Mouse (Mus musculus) lung, postnatal 25 days (tissue): Measurements from ENCODE around the gene Camk2d.
A peak's percentile ranks its signal among the peaks of the same experiment; 100 is the strongest.

Source experiments
- DNase-seq: peaks from one replicate; pipeline ENCODE4 v3.0.0; 2022; ENCODE audit warnings: low spot score

The Camk2d gene

DNA sequence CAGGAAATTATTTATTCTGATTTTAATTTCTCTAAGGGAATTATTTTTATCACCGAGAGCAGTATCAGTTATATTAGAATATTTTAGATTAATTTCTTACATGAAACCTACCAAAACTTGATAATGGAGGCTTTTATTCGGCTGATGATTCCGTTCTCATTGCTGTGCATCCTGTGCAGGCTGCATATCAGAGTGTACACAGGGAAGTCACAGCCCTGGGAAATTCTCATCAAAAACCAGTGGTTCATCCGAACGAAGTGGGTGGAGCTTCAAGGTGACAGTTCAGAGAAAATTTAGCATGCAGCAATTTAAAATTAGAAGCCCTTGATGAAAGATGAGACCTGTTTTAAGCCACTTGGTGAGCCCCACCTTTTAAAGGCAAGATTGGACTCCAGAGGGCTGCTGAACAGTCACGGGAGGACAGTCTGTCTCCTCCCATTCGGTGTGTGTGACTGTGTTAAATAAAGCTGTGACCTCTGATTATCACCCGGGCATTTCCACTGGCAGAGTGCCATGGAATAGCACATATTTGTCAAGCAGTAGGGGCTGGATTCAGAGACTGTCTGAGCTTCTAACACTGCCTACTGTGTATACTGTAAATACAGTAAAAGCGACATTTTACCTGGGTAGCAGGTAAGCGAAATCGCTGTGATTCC, 150.2 kb downstream of the Camk2d start:
- DNase-seq: no peak

DNA sequence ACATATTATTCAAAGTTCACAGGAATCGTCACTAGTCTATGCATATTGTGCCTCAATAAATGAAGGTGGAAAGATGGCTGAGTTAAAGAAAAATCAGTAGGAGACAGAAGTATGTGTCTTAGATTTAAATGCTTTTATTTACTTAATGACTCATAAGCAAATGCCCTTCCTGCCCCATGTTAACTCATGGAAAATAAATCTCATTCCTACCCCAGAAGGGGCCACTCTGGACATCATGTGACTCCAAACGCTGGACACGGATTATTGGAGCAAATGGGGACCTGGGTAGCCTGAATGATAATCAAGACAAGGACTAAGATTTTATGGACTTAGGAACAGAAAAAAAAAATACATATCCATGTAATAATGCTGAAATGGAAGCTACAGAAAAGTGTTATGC, 151.5 kb downstream of the Camk2d start:
- DNase-seq: no peak

DNA sequence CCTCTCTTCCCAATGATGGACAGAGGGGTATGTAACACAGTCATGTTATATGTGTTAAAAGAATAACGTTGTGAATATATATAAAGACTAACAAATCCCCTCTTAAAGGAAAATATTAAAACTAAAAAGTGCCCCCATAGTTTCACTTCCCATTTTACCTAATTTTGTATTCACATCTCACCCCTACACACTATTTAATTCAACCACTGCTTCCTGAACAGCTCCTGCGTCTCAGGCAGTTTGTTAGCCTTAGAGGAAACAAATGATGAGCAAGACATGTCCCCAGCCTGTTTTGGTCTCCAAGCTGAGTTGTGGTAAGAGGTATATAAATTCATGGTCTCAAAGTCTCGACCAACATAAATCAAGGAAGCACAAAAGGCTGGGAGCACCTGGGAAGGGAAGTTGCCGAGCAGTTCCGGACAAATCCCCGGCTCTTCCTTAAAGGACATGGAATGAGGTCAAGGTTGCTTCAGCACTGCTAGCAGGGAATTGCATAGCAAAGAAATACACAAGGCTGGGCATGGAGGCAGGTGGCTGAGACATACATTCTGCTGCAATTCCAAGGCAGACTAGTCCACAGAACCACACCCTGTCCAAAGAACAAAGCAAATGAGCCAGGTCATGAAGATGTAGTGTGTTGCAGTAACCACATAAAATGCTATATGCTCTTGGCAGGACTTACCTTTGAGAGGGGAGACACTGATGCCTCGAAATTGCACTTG, 155.4 kb downstream of the Camk2d start:
- DNase-seq: peak; percentile 10

DNA sequence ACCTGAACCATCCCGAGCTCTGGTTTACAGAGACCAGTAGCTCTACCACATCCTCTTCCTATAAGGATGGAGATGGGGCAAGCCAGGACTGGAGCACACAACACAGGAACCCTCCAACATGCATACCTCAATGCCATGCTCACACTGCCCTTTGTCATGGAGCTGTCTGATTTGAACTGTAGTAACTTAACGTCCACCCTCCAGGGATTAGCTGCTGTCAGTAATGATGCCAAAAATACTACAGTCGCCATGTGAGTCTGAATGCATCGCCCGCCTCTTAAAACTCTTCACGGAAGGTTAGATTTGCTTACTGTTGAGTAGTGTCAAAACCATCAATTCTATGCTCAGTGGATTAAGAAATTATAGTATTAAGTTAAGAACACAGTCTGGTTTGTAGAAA, 156.9 kb downstream of the Camk2d start:
- DNase-seq: no peak

DNA sequence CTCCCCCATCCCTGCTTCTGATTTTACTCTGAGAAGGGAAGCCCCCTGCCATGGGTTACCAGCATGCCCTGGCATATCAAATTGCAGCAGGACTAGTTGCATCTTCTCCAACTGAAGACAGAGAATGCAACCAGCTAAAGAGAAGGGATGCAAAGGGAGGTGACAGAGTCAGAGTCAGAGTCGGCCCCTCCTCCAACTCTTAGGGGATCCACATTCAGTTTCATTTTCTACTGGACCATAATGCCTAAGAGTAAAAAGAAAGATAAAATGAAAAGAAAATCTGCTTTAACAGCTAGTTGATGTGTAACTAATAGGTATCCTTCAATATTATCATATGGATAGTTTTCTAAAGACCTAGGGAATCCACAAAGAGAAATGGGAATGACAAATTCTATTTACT, 162.3 kb downstream of the Camk2d start:
- no peak for DNase-seq

DNA sequence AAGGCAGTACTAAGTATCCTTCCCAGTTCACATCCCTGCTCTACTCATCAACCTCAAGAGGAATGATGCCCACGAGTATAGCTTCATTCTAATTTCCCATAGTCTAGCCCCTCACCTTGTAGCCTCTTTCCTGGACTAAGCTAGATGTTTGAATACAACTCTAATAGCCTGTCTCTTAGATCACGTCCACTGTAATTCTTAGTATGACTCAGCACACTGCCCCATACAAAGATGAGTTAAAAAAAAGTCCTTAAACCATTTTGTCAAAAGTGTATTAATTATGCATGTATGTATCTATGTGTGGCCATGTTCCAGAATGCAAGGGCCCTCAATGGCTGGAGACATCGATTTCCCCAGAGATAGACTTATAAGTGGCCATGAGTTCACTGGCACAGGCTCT, 164.5 kb downstream of the Camk2d start:
- no peak for DNase-seq

DNA sequence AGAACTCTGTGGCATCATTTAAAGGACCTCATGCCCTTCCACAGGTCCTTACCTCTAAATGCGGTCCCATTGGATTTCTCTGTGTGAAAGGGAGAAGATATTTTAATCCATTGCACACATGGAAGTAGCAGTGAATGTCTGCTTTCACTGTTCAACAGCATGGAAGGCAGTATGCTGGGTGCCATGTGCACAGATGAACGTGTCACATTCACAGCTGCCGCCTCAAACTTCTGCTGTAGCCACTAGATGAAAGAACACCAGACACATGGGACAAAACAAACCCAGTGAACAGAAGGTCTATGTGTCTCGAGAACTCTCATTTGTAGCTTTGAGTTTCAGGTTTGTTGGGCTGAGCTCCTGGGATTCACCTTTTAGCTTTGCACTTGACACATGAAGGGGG, 168.6 kb downstream of the Camk2d start:
- DNase-seq: no peak

DNA sequence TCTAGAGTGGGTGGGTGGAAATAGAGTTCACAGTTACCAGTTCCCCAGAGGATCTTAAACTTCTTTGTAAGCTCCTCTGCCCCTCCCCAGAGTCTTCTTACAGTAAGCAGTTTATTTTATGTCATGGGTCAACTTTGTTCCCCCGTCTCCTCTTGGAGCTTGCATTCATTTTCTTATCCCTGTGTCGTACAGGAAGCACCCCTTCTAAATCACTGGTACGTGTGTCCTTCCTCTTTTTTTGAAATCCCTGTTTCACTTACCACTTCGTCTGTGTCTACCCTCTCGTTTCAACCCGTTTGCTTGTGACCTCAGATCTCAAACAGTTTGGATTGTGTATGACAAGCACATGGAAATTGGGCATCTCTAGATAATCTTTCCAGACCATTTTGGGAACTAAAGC, 174.0 kb downstream of the Camk2d start:
- no peak for DNase-seq

DNA sequence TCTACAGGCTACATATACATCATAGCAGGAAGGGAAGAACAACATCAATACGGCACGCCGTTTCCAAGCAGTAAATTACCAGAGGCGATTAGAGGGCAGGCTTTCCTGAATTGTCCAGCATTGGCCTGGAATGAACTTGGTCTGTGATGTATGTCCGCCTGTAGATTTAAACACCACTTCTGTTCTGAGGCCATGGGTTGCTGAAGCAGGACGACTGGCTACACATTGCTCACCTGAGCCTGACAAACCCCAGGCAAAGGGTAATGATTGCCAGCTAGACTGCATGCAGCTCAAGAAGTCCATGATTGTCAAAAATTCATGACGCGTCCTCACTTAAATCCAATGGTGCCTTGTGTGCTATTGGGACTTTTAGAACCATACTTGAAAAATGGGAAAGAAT, 174.9 kb downstream of the Camk2d start:
- no peak for DNase-seq

DNA sequence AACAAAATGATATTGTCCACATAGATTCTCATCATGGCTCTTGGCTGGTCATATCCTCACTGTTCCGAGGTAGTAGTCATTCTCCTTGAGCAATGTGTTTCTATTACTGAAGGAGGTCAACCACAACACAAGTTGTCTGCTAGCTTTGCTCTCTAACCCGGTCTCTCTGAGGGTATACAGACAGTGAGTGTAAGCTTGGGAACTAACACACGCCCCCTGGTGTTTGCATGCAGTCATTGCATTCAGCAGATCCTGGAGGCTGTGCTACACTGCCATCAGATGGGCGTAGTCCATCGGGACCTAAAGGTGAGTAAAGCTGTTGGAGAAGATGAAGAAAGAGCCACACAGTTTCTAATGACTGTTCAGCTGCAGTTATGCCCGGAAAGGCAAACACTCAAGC, 175.4 kb downstream of the Camk2d start:
- DNase-seq: peak; percentile 89

DNA sequence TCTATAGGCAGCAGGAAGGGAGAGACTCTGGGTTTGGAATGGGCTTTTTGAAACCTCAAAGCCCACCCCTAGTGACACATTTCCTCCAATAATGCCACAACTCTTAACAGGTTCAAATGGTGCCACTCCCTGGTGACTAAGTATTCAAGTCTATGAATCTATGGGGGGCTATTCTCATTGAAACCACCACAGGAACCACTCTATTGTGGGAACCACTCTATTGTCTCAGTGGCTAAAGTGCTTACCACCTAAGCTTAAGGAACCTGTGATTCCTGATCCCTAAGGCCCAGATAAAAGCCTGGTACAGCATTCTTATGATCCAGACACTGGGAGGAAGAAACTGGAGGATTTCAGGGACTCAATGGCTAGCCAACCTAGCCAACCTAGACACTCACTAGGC, 179.9 kb downstream of the Camk2d start:
- DNase-seq: no peak

DNA sequence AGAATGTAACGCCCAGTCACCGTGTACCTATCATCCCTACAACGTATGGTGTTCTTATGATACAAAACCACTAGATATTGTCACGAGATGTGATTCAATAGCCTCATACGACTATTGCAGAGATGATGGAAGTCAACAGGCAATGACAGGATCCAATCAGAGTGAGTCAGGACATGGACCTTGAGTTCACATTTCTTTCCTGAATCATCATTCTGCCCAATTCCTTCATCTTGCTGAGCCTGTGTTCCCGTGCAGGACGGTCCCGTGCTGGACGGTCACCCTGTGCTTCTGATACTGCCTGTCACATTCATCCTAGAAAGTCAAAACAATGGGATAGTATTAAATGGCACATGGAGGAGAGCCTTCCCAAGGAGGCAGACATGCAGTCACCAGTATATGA, 181.0 kb downstream of the Camk2d start:
- no peak for DNase-seq

DNA sequence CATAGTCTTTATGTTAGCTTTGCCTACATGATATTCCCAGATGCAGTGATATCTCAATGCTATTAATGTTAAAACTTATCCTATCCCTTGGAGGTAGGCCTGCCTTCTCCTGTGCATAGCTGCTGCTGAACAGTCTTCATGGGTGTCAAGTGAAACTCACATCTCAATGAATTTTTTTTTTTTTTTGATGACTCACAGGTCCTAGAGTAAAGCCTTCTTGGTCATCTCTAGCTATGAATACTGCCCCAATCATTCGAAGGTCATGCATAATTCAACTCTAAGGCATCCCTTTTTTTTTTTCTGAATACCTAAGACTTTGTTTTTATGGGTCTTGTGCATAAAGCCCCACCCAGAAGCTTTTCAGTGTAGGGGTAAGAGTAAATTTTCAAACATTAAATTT, 181.8 kb downstream of the Camk2d start:
- DNase-seq: no peak

DNA sequence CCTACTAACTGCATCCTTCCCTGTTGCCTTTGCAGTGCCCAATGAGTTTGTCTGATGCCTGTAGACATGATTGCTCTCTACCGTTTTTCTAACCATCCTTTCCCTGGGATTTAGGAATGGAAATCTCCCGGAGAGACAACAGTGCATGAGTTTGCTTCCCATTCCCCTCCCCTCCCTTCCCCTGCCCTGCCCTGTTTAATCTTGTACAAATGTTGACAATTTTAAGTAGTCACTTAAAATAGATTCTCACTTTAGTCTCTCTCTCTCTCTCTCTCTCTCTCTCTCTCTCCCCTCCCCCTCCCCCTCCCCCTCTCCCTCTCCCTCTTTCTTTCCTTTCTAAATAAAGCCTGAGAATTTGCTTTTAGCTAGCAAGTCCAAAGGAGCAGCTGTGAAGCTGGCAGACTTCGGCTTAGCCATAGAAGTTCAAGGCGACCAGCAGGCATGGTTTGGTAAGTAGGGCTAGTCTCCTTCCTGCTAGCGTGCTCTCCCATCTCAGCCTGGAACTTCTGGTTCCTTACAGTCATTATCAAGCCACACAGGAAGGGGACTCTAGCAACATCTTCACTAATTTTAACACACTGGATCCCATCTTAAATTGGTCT, 184.0 kb downstream of the Camk2d start:
- DNase-seq: no peak

DNA sequence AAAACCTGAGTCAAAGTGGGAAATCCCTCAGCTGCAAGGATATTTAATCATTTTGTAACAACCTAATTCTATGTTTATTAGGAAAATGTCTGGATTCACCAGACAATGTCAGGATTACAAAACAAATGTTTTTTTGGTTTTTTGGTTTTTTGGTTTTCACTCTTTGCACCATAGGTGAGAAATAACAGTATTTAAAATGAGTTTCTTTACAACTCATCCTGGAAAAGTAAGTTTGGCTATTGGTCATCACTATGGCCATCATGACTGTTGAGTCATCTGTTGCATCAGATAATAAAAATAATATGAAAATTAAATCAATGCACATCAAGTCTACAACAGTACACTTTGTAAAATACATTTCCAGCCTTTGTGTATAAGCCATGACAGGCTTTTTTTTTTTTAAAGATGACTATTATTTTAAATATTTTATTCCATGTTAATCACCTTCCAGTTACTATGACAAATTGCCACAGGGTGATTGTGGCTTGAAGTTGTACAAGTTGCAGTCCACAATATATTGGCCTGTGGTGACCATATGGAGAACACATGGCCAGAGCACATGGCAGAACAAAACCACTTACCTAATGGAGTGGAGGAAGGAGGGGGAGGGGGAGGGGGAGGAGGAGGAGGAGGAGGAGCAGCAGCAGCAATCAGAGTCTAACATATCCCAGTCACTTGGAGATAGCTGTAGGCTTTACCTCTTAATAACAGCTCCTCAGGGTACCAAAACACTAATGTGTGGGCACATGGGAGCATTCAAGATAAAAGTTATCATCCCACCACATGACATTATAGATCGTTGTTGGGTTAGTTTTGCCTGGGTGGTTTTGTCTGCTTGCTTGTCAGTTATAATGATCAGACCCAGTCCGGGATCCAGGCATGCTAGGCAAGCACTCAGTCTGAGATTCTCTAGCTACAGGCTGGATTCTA, 197.2 kb downstream of the Camk2d start:
- DNase-seq: no peak

DNA sequence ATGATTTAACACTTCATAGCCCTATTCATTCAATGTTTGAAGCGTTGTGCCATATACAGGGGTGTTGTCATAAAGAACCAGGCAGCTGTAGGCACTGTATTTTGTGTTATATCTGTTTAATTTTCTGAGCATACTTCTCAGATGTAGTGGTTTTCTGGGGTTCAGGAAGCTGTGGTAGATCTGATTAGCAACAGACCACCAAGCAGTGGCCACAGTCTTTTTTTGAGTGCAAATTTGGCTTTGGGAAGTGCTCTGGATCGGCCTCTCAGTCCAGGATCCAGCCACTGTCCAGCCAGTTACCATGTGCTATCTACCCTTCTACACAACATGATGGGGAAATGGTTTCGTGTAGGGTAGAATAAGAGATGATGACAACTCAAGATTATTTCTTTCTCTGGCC, 199.8 kb downstream of the Camk2d start:
- DNase-seq: no peak

DNA sequence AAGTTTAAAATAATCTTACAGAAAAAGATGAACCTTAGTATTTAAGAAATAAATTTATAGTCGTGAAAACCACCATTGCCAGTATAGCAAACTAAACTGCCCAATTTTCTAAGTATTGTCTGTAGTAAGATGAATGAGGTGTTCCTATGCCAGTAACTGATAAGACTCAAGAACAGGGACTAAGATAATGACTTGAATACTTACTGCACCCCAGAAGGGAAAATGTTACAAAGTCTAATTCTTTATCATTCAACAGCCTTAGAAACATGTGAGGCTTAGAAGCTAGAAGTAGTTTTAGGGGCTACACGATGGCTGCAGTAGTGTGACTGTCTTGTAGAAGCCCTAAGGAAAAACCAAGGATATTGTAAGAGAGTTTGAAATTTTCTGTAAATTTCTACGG, 200.9 kb downstream of the Camk2d start:
- DNase-seq: no peak

DNA sequence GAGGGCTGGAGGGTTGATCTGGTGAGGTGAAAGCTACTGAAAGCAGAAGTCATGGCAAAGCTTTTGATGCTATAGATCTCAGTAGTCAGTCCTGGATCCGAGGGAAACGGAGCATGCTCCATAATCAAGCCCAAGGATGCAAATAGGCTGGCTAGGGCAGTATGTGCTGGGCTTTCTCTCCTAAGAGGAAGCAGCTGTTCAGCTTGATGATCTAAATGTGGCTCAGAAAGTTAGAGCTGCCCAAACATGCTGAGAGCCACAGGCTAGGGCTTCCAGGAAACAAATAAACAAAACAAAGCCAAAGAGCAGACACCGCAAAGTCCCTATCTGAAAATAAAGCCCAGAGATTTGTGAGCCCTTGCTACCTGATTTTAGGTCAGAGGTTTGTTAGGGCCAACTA, 201.7 kb downstream of the Camk2d start:
- no peak for DNase-seq

DNA sequence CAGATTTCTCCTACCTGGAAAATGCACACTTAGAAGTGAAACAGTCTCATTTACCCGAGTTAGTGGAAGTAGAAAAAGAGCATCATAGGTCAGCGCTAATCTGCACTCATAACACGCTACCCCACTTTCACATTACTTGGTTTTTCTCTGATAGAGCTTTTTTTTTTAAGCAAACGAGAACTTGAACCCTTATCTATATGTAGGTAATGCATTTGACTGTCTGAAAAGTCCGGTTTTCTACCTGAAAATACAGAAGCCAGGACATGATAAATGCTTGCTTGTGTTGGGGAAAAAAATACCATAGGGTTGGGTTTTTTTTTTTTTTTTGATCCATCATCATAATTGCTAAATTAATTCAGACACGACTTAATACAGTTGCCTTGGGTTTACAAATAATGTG, 206.9 kb downstream of the Camk2d start:
- no peak for DNase-seq

DNA sequence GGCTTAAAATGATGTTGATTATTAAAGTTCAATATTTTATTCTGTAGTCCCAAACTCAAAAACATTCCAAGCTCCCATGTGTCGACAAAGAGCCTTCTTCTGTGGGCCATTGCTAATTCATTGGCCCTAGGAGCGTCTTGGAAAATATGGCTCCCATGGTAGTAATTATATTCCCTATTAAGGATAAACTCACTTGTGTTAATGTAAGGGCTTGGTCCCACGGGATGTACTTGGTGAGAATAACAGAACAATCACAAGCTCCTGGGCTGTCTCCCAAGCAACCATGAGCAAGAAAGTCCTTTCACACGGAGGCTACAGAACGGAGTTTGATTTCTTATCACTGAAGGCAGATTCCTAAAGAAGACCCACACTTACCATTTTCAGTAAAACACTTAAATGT, 208.9 kb downstream of the Camk2d start:
- no peak for DNase-seq

DNA sequence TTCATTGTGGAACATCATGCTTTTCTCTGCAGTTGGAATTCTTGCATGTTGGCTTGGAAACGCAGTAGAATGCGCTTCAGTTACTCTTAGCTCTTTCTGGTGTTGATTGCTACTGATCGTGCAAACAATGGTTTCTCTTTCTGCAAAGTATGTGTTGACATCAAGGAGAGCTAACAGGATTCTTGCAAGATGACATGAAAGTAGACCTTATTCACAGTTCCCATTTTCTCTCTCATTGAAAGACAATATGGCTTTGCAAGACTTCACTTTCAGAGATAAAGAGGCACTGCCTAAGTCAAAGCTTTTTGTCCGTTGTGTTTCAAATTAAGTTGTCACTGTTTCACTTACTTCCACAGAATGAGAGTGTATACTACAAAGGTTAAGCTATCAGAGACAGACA, 210.0 kb downstream of the Camk2d start:
- no peak for DNase-seq

DNA sequence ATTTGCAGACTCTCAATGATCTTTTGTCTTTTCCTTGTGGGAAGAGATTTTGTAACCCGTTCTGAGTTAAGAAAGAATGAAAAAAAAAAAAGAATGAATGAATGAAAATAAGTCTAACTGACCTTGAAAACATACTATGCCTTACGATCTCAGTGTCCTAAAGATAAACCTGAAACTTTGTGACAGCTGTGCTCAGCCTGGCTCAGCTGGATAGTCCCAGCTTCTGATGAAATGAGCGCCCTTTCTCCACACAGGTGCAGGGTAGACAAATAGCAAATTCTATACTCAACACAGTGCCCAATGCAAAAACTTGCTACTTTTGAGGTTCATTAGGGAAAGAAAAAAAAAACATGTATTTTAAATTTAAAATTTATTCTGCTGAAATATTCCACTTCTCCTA, 213.8 kb downstream of the Camk2d start:
- DNase-seq: no peak
